Mouse (Mus musculus) neural tube, embryonic 13.5 days (tissue): Measurements from ENCODE around the gene Dact3. TPM values are rescaled to one million over a fixed set of nuclear protein-coding genes. Genes with fewer than 3 reads are reported as not detected.

Source experiments
- ATAC-seq: fragments of 200-750 bp; cut with Nextera tagmentation; 2 replicates; pipeline ENCODE4 v1.8.0; 2017; ENCODE audit warnings: low read depth, mild to moderate bottlenecking, moderate TSS enrichment, moderate library complexity
- H3K27ac ChIP-seq: fragments of 300-500 bp; sonication (generic); replicated peaks from 2 replicates; pipeline ENCODE4 v1.5.1; 2015; ENCODE audit warnings: moderate library complexity, mild to moderate bottlenecking, inconsistent platforms
- H3K27me3 ChIP-seq: fragments of 300-500 bp; sonication (generic); 2 replicates; pipeline ENCODE4 v1.6.1; 2015; ENCODE audit warnings: mild to moderate bottlenecking, inconsistent platforms
- H3K36me3 ChIP-seq: fragments of 300-500 bp; sonication (generic); 2 replicates; pipeline ENCODE4 v1.6.1; 2015; ENCODE audit warnings: mild to moderate bottlenecking, inconsistent platforms
- H3K4me1 ChIP-seq: fragments of 300-500 bp; sonication (generic); replicated peaks from 2 replicates; pipeline ENCODE4 v1.6.1; 2015; ENCODE audit warnings: inconsistent platforms
- H3K4me2 ChIP-seq: fragments of 300-500 bp; sonication (generic); 2 replicates; pipeline ENCODE4 v1.6.1; 2015; ENCODE audit warnings: inconsistent platforms, mild to moderate bottlenecking, moderate library complexity
- H3K4me3 ChIP-seq: fragments of 300-500 bp; sonication (generic); 2 replicates; pipeline ENCODE4 v1.5.1; 2015; ENCODE audit warnings: mild to moderate bottlenecking, inconsistent platforms
- H3K9ac ChIP-seq: fragments of 300-500 bp; sonication (generic); 2 replicates; pipeline ENCODE4 v1.6.1; 2015; ENCODE audit warnings: moderate library complexity, mild to moderate bottlenecking, inconsistent platforms
- H3K9me3 ChIP-seq: fragments of 300-500 bp; sonication (generic); 2 replicates; pipeline ENCODE4 v1.6.1; 2016; ENCODE audit warnings: inconsistent platforms
- WGBS: fragments of 180-500 bp; shearing (Covaris S2); methylation state at CpG from one replicate; pipeline ENCODE4 v1.1.7; 2015; 5-methylcytosine and 5-hydroxymethylcytosine counted together
- polyA plus RNA-seq: library from polyadenylated mRNA; unstranded; fragments of >200 nt; fragmentation: Nextera tagmentation; extraction: Ambion mirVana; gene quantifications from 2 replicates; pipeline ENCODE4 v1.2.1, GENCODE M21; 2015

Dact3 gene
- polyA plus RNA-seq, 1 experiment from 2014 or later: 3.9 TPM

- whole genome bisulfite sequencing: 26% methylated on average over 5 of the region's 5 CpGs
- H3K4me1 ChIP-seq: no peaks in the 10 kb centered on the region
- H3K36me3 ChIP-seq: peaks cover 50% of the 10 kb centered on the region
- H3K4me2 ChIP-seq: no peak overlapping the region
- H3K27ac ChIP-seq: no peak overlapping the region
- no peak for ATAC-seq
- no peak overlapping the region for H3K9ac ChIP-seq
- H3K4me3 ChIP-seq: no peak overlapping the region
- no peaks in the 10 kb centered on the region for H3K27me3 ChIP-seq
- H3K9me3 ChIP-seq: no peaks in the 10 kb centered on the region
Observed at GRCm38 (mm10) chr7:16859902-16860651, 15.0 kb upstream of the Dact3 start.

- WGBS: 91% methylated on average over 3 of the region's 3 CpGs
Observed at GRCm38 (mm10) chr7:16867488-16867887, 7.6 kb upstream of the Dact3 start.

GRCm38 (mm10) chr7:16869497-16869896 is 5.6 kb upstream of the Dact3 start:
- H3K4me3 ChIP-seq: peak overlapping the region; percentile 36
- WGBS: 12% methylated on average over 16 of the region's 16 CpGs
- peak overlapping the region; percentile 86 for H3K27ac ChIP-seq
- H3K9ac ChIP-seq: peak overlapping the region; percentile 69
- ATAC-seq: peak; percentile 97
- H3K4me2 ChIP-seq: peak overlapping the region; percentile 58
- no peaks in the 10 kb centered on the region for H3K27me3 ChIP-seq
- peaks cover 32% of the 10 kb centered on the region for H3K36me3 ChIP-seq
- no peaks in the 10 kb centered on the region for H3K9me3 ChIP-seq
- H3K4me1 ChIP-seq: peaks cover 32% of the 10 kb centered on the region

More at GRCm38 (mm10) chr7:16867488-16867887, 7.6 kb upstream of the Dact3 start:
- no peak for ATAC-seq
- peaks cover 15% of the 10 kb centered on the region for H3K4me1 ChIP-seq
- H3K4me2 ChIP-seq: no peak overlapping the region
- H3K27ac ChIP-seq: no peak overlapping the region
- peaks cover 45% of the 10 kb centered on the region for H3K36me3 ChIP-seq
- H3K9me3 ChIP-seq: no peaks in the 10 kb centered on the region
- H3K4me3 ChIP-seq: no peak overlapping the region
- no peaks in the 10 kb centered on the region for H3K27me3 ChIP-seq
- H3K9ac ChIP-seq: no peak overlapping the region

- Histone ChIP-seq H3K9ac (no peak overlapping the region), H3K9me3 (no peaks in the 10 kb centered on the region), H3K36me3 (peaks cover 16% of the 10 kb centered on the region), H3K4me2 (no peak overlapping the region), H3K27ac (no peak overlapping the region), H3K27me3 (no peaks in the 10 kb centered on the region), H3K4me3 (no peak overlapping the region), H3K4me1 (peaks cover 44% of the 10 kb centered on the region)
- WGBS: 87% methylated on average over 10 of the region's 10 CpGs
- ATAC-seq: no peak
Observed at GRCm38 (mm10) chr7:16871600-16871999, 3.5 kb upstream of the Dact3 start.

GRCm38 (mm10) chr7:16872478-16872877 is 2.6 kb upstream of the Dact3 start:
- Histone ChIP-seq H3K27ac (no peak overlapping the region), H3K9ac (no peak overlapping the region), H3K27me3 (no peaks in the 10 kb centered on the region), H3K9me3 (no peaks in the 10 kb centered on the region), H3K36me3 (peaks cover 13% of the 10 kb centered on the region), H3K4me3 (no peak overlapping the region), H3K4me2 (no peak overlapping the region), H3K4me1 (peaks cover 51% of the 10 kb centered on the region)
- WGBS: 92% methylated on average over 9 of the region's 9 CpGs
- ATAC-seq: no peak

GRCm38 (mm10) chr7:16873392-16873791 is 1.7 kb upstream of the Dact3 start:
- WGBS: 93% methylated on average over 4 of the region's 4 CpGs
- peaks cover 10% of the 10 kb centered on the region; the same call in 1 of the 2 replicates for H3K36me3 ChIP-seq
- no peak for ATAC-seq
- no peak overlapping the region for H3K27ac ChIP-seq
- H3K4me1 ChIP-seq: peaks cover 51% of the 10 kb centered on the region
- 0 out of 2 replicates have a peak overlapping the region, but pooled peaks have one; percentile 64 for H3K4me3 ChIP-seq
- H3K27me3 ChIP-seq: no peaks in the 10 kb centered on the region
- H3K4me2 ChIP-seq: 0 out of 2 replicates have a peak overlapping the region, but pooled peaks have one; percentile 45
- H3K9me3 ChIP-seq: no peaks in the 10 kb centered on the region
- no peak overlapping the region for H3K9ac ChIP-seq

- 7% methylated on average over 17 of the region's 17 CpGs for WGBS
- Histone ChIP-seq H3K4me3 (peak overlapping the region; percentile 64), H3K9me3 (no peaks in the 10 kb centered on the region), H3K4me2 (peak overlapping the region; percentile 45), H3K27me3 (no peaks in the 10 kb centered on the region), H3K36me3 (peaks cover 12% of the 10 kb centered on the region; the same call in 1 of the 2 replicates), H3K27ac (peak overlapping the region; percentile 90), H3K4me1 (peaks cover 50% of the 10 kb centered on the region), H3K9ac (0 out of 2 replicates have a peak overlapping the region, but pooled peaks have one; percentile 38)
- no peak for ATAC-seq
Observed at GRCm38 (mm10) chr7:16874190-16874589, 927 bp upstream of the Dact3 start.

GRCm38 (mm10) chr7:16874756-16875309 is 284 bp upstream of the Dact3 start:
- no peaks in the 10 kb centered on the region for H3K27me3 ChIP-seq
- no peaks in the 10 kb centered on the region for H3K9me3 ChIP-seq
- under 1% methylated on average over 33 of the region's 33 CpGs for WGBS
- ATAC-seq: peak; percentile 96
- H3K4me3 ChIP-seq: peak overlapping the region; percentile 64
- H3K9ac ChIP-seq: peak overlapping the region; percentile 91
- H3K27ac ChIP-seq: peak overlapping the region; percentile 90
- H3K4me2 ChIP-seq: peak overlapping the region; percentile 85
- peaks cover 16% of the 10 kb centered on the region; the same call in 1 of the 2 replicates for H3K36me3 ChIP-seq
- peaks cover 47% of the 10 kb centered on the region for H3K4me1 ChIP-seq

GRCm38 (mm10) chr7:16875326-16875725 is 209 bp downstream of the Dact3 start:
- H3K9me3 ChIP-seq: no peaks in the 10 kb centered on the region
- H3K9ac ChIP-seq: peak overlapping the region; percentile 91
- ATAC-seq: peak; percentile 57
- H3K4me1 ChIP-seq: peaks cover 47% of the 10 kb centered on the region
- peak overlapping the region; percentile 87 for H3K27ac ChIP-seq
- peak overlapping the region; percentile 64 for H3K4me3 ChIP-seq
- peak overlapping the region; percentile 85 for H3K4me2 ChIP-seq
- no peaks in the 10 kb centered on the region for H3K27me3 ChIP-seq
- H3K36me3 ChIP-seq: peaks cover 13% of the 10 kb centered on the region; the same call in 1 of the 2 replicates
- WGBS: under 1% methylated on average over 34 of the region's 42 CpGs

- Histone ChIP-seq H3K4me2 (peak overlapping the region; percentile 85), H3K4me3 (peak overlapping the region; percentile 64), H3K4me1 (peaks cover 53% of the 10 kb centered on the region), H3K9ac (peak overlapping the region; percentile 91), H3K36me3 (peaks cover 13% of the 10 kb centered on the region; the same call in 1 of the 2 replicates), H3K27me3 (no peaks in the 10 kb centered on the region), H3K9me3 (no peaks in the 10 kb centered on the region), H3K27ac (peak overlapping the region; percentile 87; the same call in 1 of the 2 replicates)
- WGBS: 7% methylated on average over 11 of the region's 11 CpGs
- no peak for ATAC-seq
Observed at GRCm38 (mm10) chr7:16876006-16876405, 889 bp downstream of the Dact3 start.

GRCm38 (mm10) chr7:16876608-16877007 is 1.5 kb downstream of the Dact3 start:
- WGBS: 2% methylated on average over 13 of the region's 13 CpGs
- H3K4me1 ChIP-seq: peaks cover 54% of the 10 kb centered on the region
- no peak for ATAC-seq
- peaks cover 14% of the 10 kb centered on the region for H3K36me3 ChIP-seq
- peak overlapping the region; percentile 24; the same call in 1 of the 2 replicates for H3K27ac ChIP-seq
- H3K9ac ChIP-seq: peak overlapping the region; percentile 91
- peak overlapping the region; percentile 85 for H3K4me2 ChIP-seq
- H3K9me3 ChIP-seq: no peaks in the 10 kb centered on the region
- peak overlapping the region; percentile 64 for H3K4me3 ChIP-seq
- no peaks in the 10 kb centered on the region for H3K27me3 ChIP-seq

- WGBS: 81% methylated on average over 3 of the region's 3 CpGs
- Histone ChIP-seq H3K27ac (no peak overlapping the region), H3K36me3 (peaks cover 20% of the 10 kb centered on the region), H3K4me2 (no peak overlapping the region), H3K9me3 (no peaks in the 10 kb centered on the region), H3K4me3 (no peak overlapping the region), H3K27me3 (peaks cover 8% of the 10 kb centered on the region), H3K9ac (no peak overlapping the region), H3K4me1 (peaks cover 50% of the 10 kb centered on the region)
- no peak for ATAC-seq
Observed at GRCm38 (mm10) chr7:16877717-16878116, 2.6 kb downstream of the Dact3 start.
